Mouse (Mus musculus): Measurements from ENCODE around the gene Slc38a2. TPM values are rescaled to one million over a fixed set of nuclear protein-coding genes. Genes with fewer than 3 reads are reported as not detected.

The Slc38a2 gene
- total RNA-seq, 2 experiments from 2014 or later, result 38.4 to 85.9 TPM

DNA sequence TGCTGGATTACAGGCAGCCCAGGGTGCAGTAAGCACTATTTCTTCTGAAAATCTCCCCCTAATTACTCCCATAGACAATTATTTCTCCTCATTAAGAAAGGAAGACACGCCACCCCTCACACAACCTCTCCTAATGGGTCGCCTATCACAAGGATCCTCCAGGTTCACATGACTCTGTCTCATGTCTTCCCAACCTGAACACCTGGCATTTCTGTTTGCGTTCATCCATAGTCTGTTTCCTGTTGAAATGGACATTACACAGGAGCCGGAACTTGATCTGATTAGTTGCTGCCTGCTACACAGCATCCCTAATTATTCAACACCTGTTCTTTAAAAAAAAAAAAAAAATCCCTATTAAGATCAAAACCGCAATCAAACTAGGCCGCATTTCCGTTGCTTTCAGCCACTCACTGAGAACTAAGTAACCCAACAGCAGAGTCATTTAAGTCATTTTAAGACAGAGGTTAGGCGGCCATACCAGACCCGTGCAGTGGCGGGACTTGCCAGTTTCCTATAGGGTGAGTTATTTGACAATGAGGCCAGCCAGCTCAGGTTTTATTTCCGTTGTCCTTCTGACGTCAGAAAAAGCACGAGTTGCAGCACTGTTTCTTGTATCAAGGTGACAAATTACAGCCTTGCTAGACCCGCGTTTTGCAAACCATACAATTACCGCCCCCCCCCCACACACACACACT is 59.1 kb downstream of the Slc38a2 start:
- ATAC-seq (replicated peaks; ENCODE audit: low FRiP score, poor library complexity, severe bottlenecking), result no peak

GRCm38 (mm10) chr15:96639630-96640029 is 59.9 kb downstream of the Slc38a2 start:
- no peak for ATAC-seq (replicated peaks; ENCODE audit: low FRiP score, poor library complexity, severe bottlenecking)

GRCm38 (mm10) chr15:96638656-96639055 is 60.9 kb downstream of the Slc38a2 start:
- no peak for ATAC-seq (replicated peaks; ENCODE audit: low FRiP score, poor library complexity, severe bottlenecking)

GRCm38 (mm10) chr15:96638173-96638572 is 61.4 kb downstream of the Slc38a2 start:
- no peak for ATAC-seq (replicated peaks; ENCODE audit: low FRiP score, poor library complexity, severe bottlenecking)

Other genes with a start within 250 kb of the Slc38a2 start
- gene Scaf11, start 238.9 kb downstream of the Slc38a2 start, total RNA-seq (2015; ENCODE audit: low replicate concordance), result 91.4 and 99.5 TPM in 2 replicates
- 122 and 172 TPM in 2 replicates for gene Scaf11, start 238.9 kb downstream of the Slc38a2 start, total RNA-seq (2017; ENCODE audit: low replicate concordance)
- gene Slc38a1, start 56.8 kb downstream of the Slc38a2 start, total RNA-seq (2015; ENCODE audit: low replicate concordance), result 10.8 and 13.0 TPM in 2 replicates
- gene Slc38a1, start 56.8 kb downstream of the Slc38a2 start, total RNA-seq (2017; ENCODE audit: low replicate concordance), result 7.4 and 11.2 TPM in 2 replicates